29 mouse cellular contexts compared by ENCODE assay signal in the genomic region with DNA sequence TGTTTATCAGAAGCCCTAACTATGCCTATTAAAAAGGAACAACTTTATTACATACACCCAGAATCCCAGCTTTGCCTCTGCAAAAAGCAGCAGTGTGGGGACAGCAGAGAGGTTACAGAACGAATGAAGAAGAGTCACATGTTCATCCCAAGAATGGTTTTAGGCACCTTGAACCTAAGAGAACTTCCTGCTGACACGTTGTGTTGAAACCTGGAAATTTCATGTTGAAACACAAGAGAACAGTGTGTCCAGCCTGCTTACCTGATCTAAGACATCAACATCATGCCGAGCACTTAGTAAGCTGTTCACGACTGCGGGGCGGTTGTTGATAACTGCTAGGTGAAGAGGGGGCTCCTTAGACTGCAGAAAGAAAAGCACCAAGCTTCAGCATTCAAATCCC. TPM values are rescaled to one million over a fixed set of nuclear protein-coding genes. Genes with fewer than 3 reads are reported as not detected.
DNase-seq lines count a peak whose midpoint lies in the region; ATAC-seq and TF ChIP-seq lines count a peak whose summit lies in the region.
"Had no signal": no experiment of that assay in that cellular context is flagged by ENCODE, and none has a peak within 500 bp of the region (broad histone marks: within the 10 kb centered on the region; RNA-seq: fewer than 3 reads in every experiment).

No protein-coding gene starts in this region.

- peak overlapping the region; percentile 71 for H3K27ac ChIP-seq in liver, postnatal 0 days (ENCODE audit: low read depth)
- H3K27ac ChIP-seq in liver, embryonic 12.5 days = no peak overlapping the region
- peak overlapping the region; percentile 48; the same call in 1 of the 2 replicates for H3K27ac ChIP-seq in small intestine, adult 2 months (ENCODE audit: insufficient read depth, low read depth, low read length)
- H3K27ac ChIP-seq: forebrain, embryonic 12.5 days; hindbrain, embryonic 12.5 days; layer of hippocampus, adult 2 months; midbrain, embryonic 10.5 days had no signal

- peaks cover 28% of the 10 kb centered on the region for H3K4me1 ChIP-seq in liver, postnatal 0 days (ENCODE audit: insufficient read depth)
- H3K4me1 ChIP-seq in liver, embryonic 12.5 days = peaks cover 48% of the 10 kb centered on the region
- H3K4me1 ChIP-seq in small intestine, adult 2 months (ENCODE audit: control insufficient read depth, insufficient read depth, insufficient read length, low read length) = peaks cover 15% of the 10 kb centered on the region

- peak overlapping the region; percentile 46; the same call in 1 of the 2 replicates for H3K4me2 ChIP-seq in liver, postnatal 0 days (ENCODE audit: low read depth, low read length)
- H3K4me2 ChIP-seq in liver, embryonic 12.5 days = no peak overlapping the region
- H3K4me2 ChIP-seq: forebrain, embryonic 12.5 days; heart, embryonic 12.5 days; hindbrain, embryonic 12.5 days had no signal

- no peak for TF ChIP-seq POLR2A in small intestine, adult 2 months (IDR thresholded peaks at IDR 0.05; ENCODE audit: low read depth, low read length)

- DNase-seq in heart, adult 11 months = peak; percentile 50
- DNase-seq in heart, postnatal 36 days = no peak
- no peak for DNase-seq in liver, postnatal 0 days
- peak; percentile 70 for DNase-seq in gonadal fat pad, adult 2 months (ENCODE audit: low read depth)
- no peak for DNase-seq in gastrocnemius, postnatal 4 days (ENCODE audit: low spot score in 2 of 2)
- DNase-seq in right cerebral cortex, postnatal 4 days = no peak
- DNase-seq: adrenal gland, postnatal 25 days; cerebellum, adult 9-10 months; heart, postnatal 14 days; right cerebral cortex, adult 18-20 months had no signal

- TF ChIP-seq EP300 in liver, postnatal 0 days (IDR thresholded peaks at IDR 0.05; ENCODE audit: low read depth) = peak; percentile 4; the same call in 1 of the 2 replicates

- ATAC-seq in liver, postnatal 0 days = no peak
- ATAC-seq in liver, embryonic 12.5 days = no peak
- ATAC-seq: midbrain, embryonic 16.5 days had no signal

- no peak overlapping the region for H3K9ac ChIP-seq in liver, postnatal 0 days (replicated peaks)
- H3K9ac ChIP-seq in liver, embryonic 12.5 days = no peak overlapping the region
- H3K9ac ChIP-seq: forebrain, embryonic 12.5 days; heart, embryonic 12.5 days; hindbrain, embryonic 12.5 days had no signal

- H3K27me3 ChIP-seq in liver, postnatal 0 days (ENCODE audit: insufficient read depth, low read length) = no peaks in the 10 kb centered on the region
- peaks cover 3% of the 10 kb centered on the region for H3K27me3 ChIP-seq in liver, embryonic 12.5 days (replicated peaks)
- no peaks in the 10 kb centered on the region for H3K27me3 ChIP-seq in small intestine, adult 2 months (ENCODE audit: control insufficient read depth, insufficient read depth, low read length)
- H3K27me3 ChIP-seq: forebrain, embryonic 12.5 days; heart, embryonic 12.5 days; hindbrain, embryonic 12.5 days had no signal

- 0 out of 2 replicates have a peak, but pooled peaks cover 2% of the 10 kb centered on the region for H3K9me3 ChIP-seq in liver, postnatal 0 days (ENCODE audit: low read length)
- 0 out of 2 replicates have a peak, but pooled peaks cover 3% of the 10 kb centered on the region for H3K9me3 ChIP-seq in liver, embryonic 12.5 days (replicated peaks)
- H3K9me3 ChIP-seq: forebrain, embryonic 12.5 days; heart, embryonic 12.5 days; hindbrain, embryonic 12.5 days; midbrain, embryonic 10.5 days had no signal

- WGBS in liver, postnatal 0 days (ENCODE audit: insufficient replicate concordance) = 60% methylated on average over 6 of the region's 6 CpGs
- 65% methylated on average over 6 of the region's 6 CpGs for WGBS in liver, embryonic 12.5 days (ENCODE audit: insufficient replicate concordance)
- WGBS in small intestine, adult 2 months = 70% methylated on average over 6 of the region's 6 CpGs

- H3K36me3 ChIP-seq in liver, postnatal 0 days (replicated peaks; ENCODE audit: insufficient read depth, low read length) = no peaks in the 10 kb centered on the region
- no peaks in the 10 kb centered on the region for H3K36me3 ChIP-seq in liver, embryonic 12.5 days
- no peaks in the 10 kb centered on the region for H3K36me3 ChIP-seq in small intestine, adult 2 months (ENCODE audit: control insufficient read depth, insufficient read depth, low read length)
- H3K36me3 ChIP-seq: forebrain, embryonic 12.5 days; heart, embryonic 12.5 days; hindbrain, embryonic 12.5 days; midbrain, embryonic 10.5 days had no signal

- no peak overlapping the region for H3K4me3 ChIP-seq in liver, postnatal 0 days (ENCODE audit: low read depth, low read length)
- H3K4me3 ChIP-seq in liver, embryonic 12.5 days = no peak overlapping the region
- no peak overlapping the region for H3K4me3 ChIP-seq in small intestine, adult 2 months (ENCODE audit: low read depth, low read length)
- H3K4me3 ChIP-seq: forebrain, embryonic 12.5 days; heart, embryonic 12.5 days; hindbrain, embryonic 12.5 days; layer of hippocampus, adult 2 months; midbrain, embryonic 10.5 days; myocyte had no signal

- intact Hi-C loops in heart, postnatal 36 days (cut with DNase I) = no loop called here

- no peak for TF ChIP-seq CTCF in liver, postnatal 0 days (IDR thresholded peaks at IDR 0.05; ENCODE audit: low read depth)
- no peak for TF ChIP-seq CTCF in small intestine, adult 2 months (IDR thresholded peaks at IDR 0.05; ENCODE audit: extremely low read depth, insufficient read length, insufficient replicate concordance, low read depth, low read length)

RNA-seq across cellular contexts. Expression of a gene that starts 38.0 kb away (rescaled TPM):
- total RNA-seq in heart, postnatal 36 days (2021) = under 1 TPM; 0.42 to 0.57 TPM
- not detected in 2 replicates for polyA plus RNA-seq in liver, postnatal 0 days (2015; fragmentation: Nextera tagmentation; extraction: Ambion mirVana)
- not detected in 2 replicates for polyA plus RNA-seq in liver, embryonic 12.5 days (2016; fragmentation: Nextera tagmentation; extraction: Ambion mirVana)
- 0.55 and 0.88 TPM in 2 replicates for polyA plus RNA-seq in gonadal fat pad, adult 2 months (2012; rRNA removed)
- polyA plus RNA-seq in small intestine, adult 2 months (2012; rRNA removed) = 2.8 TPM in 1 of 2 replicates, not detected in the other
- under 1 TPM; 0.31 to 0.56 TPM for total RNA-seq in gastrocnemius, postnatal 4 days (2021)
- total RNA-seq: common myeloid progenitor, adult 5-6 weeks; granulocyte monocyte progenitor cell, adult 5-6 weeks; layer of hippocampus, postnatal 25 days; liver, adult 2 months had no signal
- polyA plus RNA-seq: embryonic facial prominence, embryonic 11.5 days; forebrain, embryonic 12.5 days; liver, adult 2 months; midbrain, embryonic 10.5 days; midbrain, embryonic 16.5 days; myocyte; neural tube, embryonic 14.5 days had no signal

RNA-seq across cellular contexts. Expression of a gene that starts 44.9 kb away (rescaled TPM):
- total RNA-seq in heart, postnatal 36 days (2021) = 1 to 10 TPM; 8.9 to 9.9 TPM
- 3.7 and 4.2 TPM in 2 replicates for polyA plus RNA-seq in liver, postnatal 0 days (2015; fragmentation: Nextera tagmentation; extraction: Ambion mirVana)
- polyA plus RNA-seq in liver, embryonic 12.5 days (2016; fragmentation: Nextera tagmentation; extraction: Ambion mirVana) = 10.4 and 11.4 TPM in 2 replicates
- polyA plus RNA-seq in gonadal fat pad, adult 2 months (2012; rRNA removed) = 6.5 and 8.5 TPM in 2 replicates
- polyA plus RNA-seq in small intestine, adult 2 months (2012; rRNA removed) = 1.2 and 1.7 TPM in 2 replicates
- total RNA-seq in gastrocnemius, postnatal 4 days (2021) = 10 to 100 TPM; 12.5 to 16.3 TPM

RNA-seq across cellular contexts. Expression of a gene that starts 57.5 kb away (rescaled TPM):
- total RNA-seq in heart, postnatal 36 days (2021) = not detected
- polyA plus RNA-seq in liver, postnatal 0 days (2015; fragmentation: Nextera tagmentation; extraction: Ambion mirVana) = not detected in 2 replicates
- not detected in 2 replicates for polyA plus RNA-seq in liver, embryonic 12.5 days (2016; fragmentation: Nextera tagmentation; extraction: Ambion mirVana)
- not detected in 2 replicates for polyA plus RNA-seq in gonadal fat pad, adult 2 months (2012; rRNA removed)
- polyA plus RNA-seq in small intestine, adult 2 months (2012; rRNA removed) = not detected in 2 replicates
- not detected for total RNA-seq in gastrocnemius, postnatal 4 days (2021)
- total RNA-seq: adrenal gland, postnatal 25 days; common myeloid progenitor, adult 5-6 weeks; granulocyte monocyte progenitor cell, adult 5-6 weeks; heart, postnatal 14 days; layer of hippocampus, adult 2 months; layer of hippocampus, postnatal 25 days; left cerebral cortex, postnatal 10 days; liver, adult 2 months had no signal
- polyA plus RNA-seq: brain, embryonic 14.5 days; embryonic facial prominence, embryonic 11.5 days; forebrain, embryonic 12.5 days; heart, embryonic 12.5 days; hindbrain, embryonic 12.5 days; limb, embryonic 11.5 days; liver, adult 2 months; midbrain, embryonic 10.5 days; midbrain, embryonic 16.5 days; myocyte; neural tube, embryonic 14.5 days; testis, adult 2 months had no signal

Comparison
In these comparisons a context has a peak if more than half of its experiments do, and no peak if none do; other contexts are left out.
1. DNase-seq: peak in heart, adult 11 months (single experiment) and gonadal fat pad, adult 2 months (single experiment); none in heart, postnatal 36 days (0 of 2), liver, postnatal 0 days (single experiment), gastrocnemius, postnatal 4 days (0 of 2) and right cerebral cortex, postnatal 4 days (single experiment).